Mouse (Mus musculus) limb, embryonic 11.5 days (tissue): ENCODE results near the gene Gpx3. TPM values are rescaled to one million over a fixed set of nuclear protein-coding genes. Genes with fewer than 3 reads are reported as not detected.
A peak's percentile ranks its signal among the peaks of the same experiment; 100 is the strongest.

ENCODE experiments used
- ATAC-seq: fragments of 200-750 bp; cut with Nextera tagmentation; 2 replicates; pipeline ENCODE4 v1.8.0; 2017; ENCODE audit warnings: low read depth; ENCODE audit not compliant: insufficient number of reproducible peaks, low FRiP score, low TSS enrichment
- DNase-seq: peaks from one replicate; pipeline ENCODE4 v3.0.0-alpha.2; 2015; ENCODE audit warnings: low spot score
- H3K27ac ChIP-seq: fragments of 300-500 bp; sonication (generic); replicated peaks from 2 replicates; pipeline ENCODE4 v1.5.1; 2014; ENCODE audit warnings: low read depth, mild to moderate bottlenecking, low read length
- H3K27me3 ChIP-seq: fragments of 300-500 bp; sonication (generic); 2 replicates; pipeline ENCODE4 v1.6.1; 2014; ENCODE audit warnings: mild to moderate bottlenecking, low read length, mixed read lengths; ENCODE audit not compliant: control insufficient read depth, insufficient read depth
- H3K36me3 ChIP-seq: fragments of 300-500 bp; sonication (generic); 2 replicates; pipeline ENCODE4 v1.6.1; 2014; ENCODE audit warnings: mild to moderate bottlenecking, low read length, moderate library complexity, mixed read lengths; ENCODE audit not compliant: control insufficient read depth, insufficient read depth
- H3K4me1 ChIP-seq: fragments of 300-500 bp; sonication (generic); 2 replicates; pipeline ENCODE4 v1.6.1; 2014; ENCODE audit warnings: low read length, mixed read lengths; ENCODE audit not compliant: control insufficient read depth, insufficient read depth
- H3K4me2 ChIP-seq: fragments of 300-500 bp; sonication (generic); 2 replicates; pipeline ENCODE4 v1.6.1; 2014; ENCODE audit warnings: low read depth, mild to moderate bottlenecking, moderate library complexity; ENCODE audit not compliant: severe bottlenecking
- H3K4me3 ChIP-seq: fragments of 300-500 bp; sonication (generic); 2 replicates; pipeline ENCODE4 v1.5.1; 2014; ENCODE audit warnings: low read depth, low read length
- H3K9ac ChIP-seq: fragments of 300-500 bp; sonication (generic); 2 replicates; pipeline ENCODE4 v1.6.1; 2014; ENCODE audit warnings: mild to moderate bottlenecking, low read length
- H3K9me3 ChIP-seq: fragments of 300-500 bp; sonication (generic); 2 replicates; pipeline ENCODE4 v1.6.1; 2016; ENCODE audit warnings: low read length; ENCODE audit not compliant: control insufficient read depth
- WGBS: fragments of 180-500 bp; shearing (Covaris S2); extraction: QIAGEN DNeasy Blood & Tissue Kit; methylation state at CpG from one replicate; pipeline ENCODE4 v1.1.7; 2014; 5-methylcytosine and 5-hydroxymethylcytosine counted together
- polyA plus RNA-seq: library from polyadenylated mRNA; unstranded; fragments of >200 nt; fragmentation: Nextera tagmentation; extraction: Ambion mirVana; gene quantifications from 2 replicates; pipeline ENCODE4 v1.2.1, GENCODE M21; 2014

Gpx3 gene
- polyA plus RNA-seq, 1 experiment from 2014 or later: 49.9 TPM

- H3K4me2 ChIP-seq: no peak overlapping the region
- no peaks in the 10 kb centered on the region for H3K27me3 ChIP-seq
- peaks cover 2% of the 10 kb centered on the region for H3K36me3 ChIP-seq
- no peak overlapping the region for H3K27ac ChIP-seq
- no peak overlapping the region for H3K9ac ChIP-seq
- no peak for ATAC-seq
- no peaks in the 10 kb centered on the region for H3K9me3 ChIP-seq
- H3K4me1 ChIP-seq: no peaks in the 10 kb centered on the region
- 86% methylated on average over 5 of the region's 5 CpGs for WGBS
- no peak overlapping the region for H3K4me3 ChIP-seq
- DNase-seq: no peak
Observed at GRCm38 (mm10) chr11:54876031-54876430, 26.2 kb upstream of the Gpx3 start.

GRCm38 (mm10) chr11:54878893-54879292, 23.4 kb upstream of the Gpx3 start:
- no peak overlapping the region for H3K9ac ChIP-seq
- H3K9me3 ChIP-seq: no peaks in the 10 kb centered on the region
- no peak for DNase-seq
- ATAC-seq: no peak
- H3K27me3 ChIP-seq: no peaks in the 10 kb centered on the region
- no peak overlapping the region for H3K4me3 ChIP-seq
- 78% methylated on average over 6 of the region's 6 CpGs for WGBS
- no peak overlapping the region for H3K27ac ChIP-seq
- H3K4me1 ChIP-seq: no peaks in the 10 kb centered on the region
- no peak overlapping the region for H3K4me2 ChIP-seq
- H3K36me3 ChIP-seq: no peaks in the 10 kb centered on the region; the same call in 1 of the 2 replicates

GRCm38 (mm10) chr11:54879434-54879833, 22.8 kb upstream of the Gpx3 start:
- 43% methylated on average over 4 of the region's 4 CpGs for WGBS
- no peak overlapping the region for H3K4me3 ChIP-seq

GRCm38 (mm10) chr11:54879922-54880321, 22.3 kb upstream of the Gpx3 start:
- no peak overlapping the region for H3K27ac ChIP-seq

More at GRCm38 (mm10) chr11:54879434-54879833, 22.8 kb upstream of the Gpx3 start:
- Histone ChIP-seq H3K4me1 (no peaks in the 10 kb centered on the region), H3K36me3 (no peaks in the 10 kb centered on the region), H3K9me3 (no peaks in the 10 kb centered on the region), H3K27ac (no peak overlapping the region), H3K4me2 (no peak overlapping the region), H3K9ac (no peak overlapping the region), H3K27me3 (no peaks in the 10 kb centered on the region)
- ATAC-seq (no peak), DNase-seq (peak; percentile 45)

GRCm38 (mm10) chr11:54881051-54881474, 21.2 kb upstream of the Gpx3 start:
- no peak overlapping the region for H3K27ac ChIP-seq
- no peak overlapping the region for H3K4me2 ChIP-seq
- no peak for DNase-seq
- H3K36me3 ChIP-seq: no peaks in the 10 kb centered on the region
- peaks cover 5% of the 10 kb centered on the region; the same call in 1 of the 2 replicates for H3K4me1 ChIP-seq
- no peak overlapping the region for H3K4me3 ChIP-seq
- no peaks in the 10 kb centered on the region for H3K27me3 ChIP-seq
- no peak overlapping the region for H3K9ac ChIP-seq
- H3K9me3 ChIP-seq: no peaks in the 10 kb centered on the region
- no peak for ATAC-seq
- 11% methylated on average over 2 of the region's 2 CpGs for WGBS

More at GRCm38 (mm10) chr11:54879922-54880321, 22.3 kb upstream of the Gpx3 start:
- no peak for DNase-seq
- Histone ChIP-seq H3K36me3 (no peaks in the 10 kb centered on the region), H3K9ac (no peak overlapping the region), H3K4me1 (peaks cover 4% of the 10 kb centered on the region; the same call in 1 of the 2 replicates), H3K27me3 (no peaks in the 10 kb centered on the region), H3K4me3 (no peak overlapping the region), H3K4me2 (no peak overlapping the region), H3K9me3 (no peaks in the 10 kb centered on the region)
- 80% methylated on average over 10 of the region's 10 CpGs for WGBS
- no peak for ATAC-seq

- DNase-seq: no peak
- no peaks in the 10 kb centered on the region for H3K9me3 ChIP-seq
- H3K4me3 ChIP-seq: no peak overlapping the region
- H3K27me3 ChIP-seq: peaks cover 1% of the 10 kb centered on the region; the same call in 1 of the 2 replicates
- ATAC-seq: no peak
- H3K27ac ChIP-seq: no peak overlapping the region
- peaks cover 5% of the 10 kb centered on the region; the same call in 1 of the 2 replicates for H3K4me1 ChIP-seq
- H3K9ac ChIP-seq: no peak overlapping the region
- WGBS: 34% methylated on average over 8 of the region's 8 CpGs
- no peak overlapping the region for H3K4me2 ChIP-seq
- no peaks in the 10 kb centered on the region for H3K36me3 ChIP-seq
Observed at GRCm38 (mm10) chr11:54882671-54883070, 19.6 kb upstream of the Gpx3 start.

GRCm38 (mm10) chr11:54884197-54884828, 17.9 kb upstream of the Gpx3 start:
- Histone ChIP-seq H3K36me3 (no peaks in the 10 kb centered on the region), H3K9ac (no peak overlapping the region), H3K4me3 (no peak overlapping the region), H3K9me3 (no peaks in the 10 kb centered on the region), H3K27ac (no peak overlapping the region), H3K4me2 (no peak overlapping the region), H3K27me3 (peaks cover 3% of the 10 kb centered on the region; the same call in 1 of the 2 replicates), H3K4me1 (peaks cover 5% of the 10 kb centered on the region; the same call in 1 of the 2 replicates)
- ATAC-seq: no peak
- DNase-seq: no peak
- whole genome bisulfite sequencing: 74% methylated on average over 5 of the region's 5 CpGs

- no peak overlapping the region for H3K4me2 ChIP-seq
- DNase-seq (peak; percentile 60), ATAC-seq (no peak)
Observed at GRCm38 (mm10) chr11:54884937-54885336, 17.3 kb upstream of the Gpx3 start.

More at GRCm38 (mm10) chr11:54884937-54885336, 17.3 kb upstream of the Gpx3 start:
- H3K9ac ChIP-seq: no peak overlapping the region
- peaks cover 3% of the 10 kb centered on the region; the same call in 1 of the 2 replicates for H3K27me3 ChIP-seq
- no peaks in the 10 kb centered on the region for H3K36me3 ChIP-seq
- peaks cover 5% of the 10 kb centered on the region; the same call in 1 of the 2 replicates for H3K4me1 ChIP-seq
- H3K27ac ChIP-seq: no peak overlapping the region
- no peak overlapping the region for H3K4me3 ChIP-seq
- 5% methylated on average over 5 of the region's 5 CpGs for WGBS
- H3K9me3 ChIP-seq: no peaks in the 10 kb centered on the region
